Mouse (Mus musculus): ENCODE measurements around the gene Nedd8. TPM values are rescaled to one million over a fixed set of nuclear protein-coding genes. Genes with fewer than 3 reads are reported as not detected.
A peak's percentile ranks its signal among the peaks of the same experiment; 100 is the strongest.

Nedd8 gene
- polyA plus RNA-seq, 1 experiment: 142 TPM

DNA sequence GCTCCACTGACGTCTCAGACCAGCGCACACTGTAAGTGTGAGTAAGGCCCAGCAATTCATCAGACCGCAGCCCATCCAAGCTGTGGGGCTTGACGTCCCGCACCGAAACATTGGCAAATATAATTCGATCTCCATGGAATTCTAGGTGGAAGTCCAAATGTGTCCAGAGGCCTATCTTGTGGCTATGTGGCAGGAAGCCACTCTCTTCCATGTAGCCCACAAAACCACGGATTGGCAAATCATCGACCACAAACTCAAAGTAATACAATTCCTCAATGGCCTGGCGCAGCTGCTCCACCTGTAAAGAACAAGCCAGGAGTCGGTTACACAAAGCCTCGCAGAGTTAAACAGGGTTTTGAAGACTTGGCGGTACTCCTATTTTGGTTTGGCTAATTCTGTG, 30.6 kb downstream of the Nedd8 start:
- TF ChIP-seq GATA1 (IDR thresholded peaks at IDR 0.05; ENCODE audit: low read length): no peak

DNA sequence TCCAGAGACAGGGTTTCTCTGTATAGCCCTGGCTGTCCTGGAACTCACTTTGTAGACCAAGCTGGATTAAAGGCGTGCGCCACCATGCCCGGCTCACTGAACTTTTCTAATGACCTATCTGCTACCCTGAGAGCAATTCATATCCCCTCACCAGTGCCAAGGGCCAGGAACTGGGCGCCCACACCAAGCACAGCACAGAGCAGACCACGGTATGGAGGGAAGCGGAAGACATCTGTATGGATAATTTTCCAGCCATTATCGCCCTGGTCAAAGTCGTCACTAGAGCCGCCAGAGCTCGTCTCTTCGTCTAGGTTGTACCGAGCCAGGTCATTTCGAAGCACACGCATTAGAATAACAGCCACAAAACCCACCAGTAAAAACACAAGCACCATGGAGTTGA, 31.1 kb downstream of the Nedd8 start:
- no peak for TF ChIP-seq GATA1 (IDR thresholded peaks at IDR 0.05; ENCODE audit: low read length)

DNA sequence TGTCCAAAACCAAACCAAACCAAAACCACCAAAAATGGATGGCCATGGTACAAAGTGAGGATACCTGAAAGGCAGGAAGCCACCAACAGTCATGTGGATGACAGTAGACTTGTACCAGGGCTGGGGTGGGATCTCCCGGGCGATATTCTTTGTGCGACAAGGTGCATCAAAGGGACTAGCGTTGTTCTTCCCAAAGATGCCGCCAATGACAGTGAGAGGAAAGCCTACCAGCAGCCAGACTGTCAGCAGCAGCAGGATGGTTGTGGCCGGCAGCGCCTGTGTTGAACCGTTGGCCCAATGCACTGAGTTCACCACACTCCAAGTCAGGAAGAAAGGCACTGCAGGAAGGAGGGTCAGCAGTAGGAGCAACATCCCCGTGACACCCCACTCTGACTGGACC, 34.1 kb downstream of the Nedd8 start, which contains the start of gene Gm49378:
Gene Gm49378 (minus strand): TSS at position 101 of the 400 bp plus-strand sequence.
- no peak for TF ChIP-seq GATA1 (IDR thresholded peaks at IDR 0.05; ENCODE audit: low read length)

DNA sequence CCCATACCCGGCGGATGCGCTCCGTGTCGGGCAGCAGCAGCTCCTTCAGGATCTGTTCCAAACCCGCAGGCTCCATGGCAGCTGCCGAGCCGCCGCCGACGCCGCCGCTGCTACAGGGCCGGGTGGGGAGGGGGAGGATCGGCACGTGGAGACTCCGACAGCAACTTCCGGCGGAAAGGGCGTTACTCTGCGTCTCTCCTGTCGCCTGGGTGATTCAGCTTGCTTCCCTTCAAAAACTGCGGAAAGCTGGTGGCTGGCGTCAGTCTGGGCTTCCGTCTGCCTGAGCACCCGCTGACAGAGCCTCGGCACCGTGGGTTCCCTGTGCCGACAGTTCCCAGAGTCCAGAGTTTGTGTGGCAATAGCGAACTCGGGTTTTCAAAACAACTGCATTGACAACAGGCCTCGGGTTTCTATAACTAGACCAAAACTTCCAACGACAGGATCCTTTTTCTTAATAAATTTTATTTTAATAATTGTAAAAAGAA, 36.4 kb downstream of the Nedd8 start, which contains the start of gene Ipo4:
Gene Ipo4 (minus strand): TSS at position 435 of the 485 bp plus-strand sequence.
- TF ChIP-seq GATA1 (IDR thresholded peaks at IDR 0.05; ENCODE audit: low read length): no peak

DNA sequence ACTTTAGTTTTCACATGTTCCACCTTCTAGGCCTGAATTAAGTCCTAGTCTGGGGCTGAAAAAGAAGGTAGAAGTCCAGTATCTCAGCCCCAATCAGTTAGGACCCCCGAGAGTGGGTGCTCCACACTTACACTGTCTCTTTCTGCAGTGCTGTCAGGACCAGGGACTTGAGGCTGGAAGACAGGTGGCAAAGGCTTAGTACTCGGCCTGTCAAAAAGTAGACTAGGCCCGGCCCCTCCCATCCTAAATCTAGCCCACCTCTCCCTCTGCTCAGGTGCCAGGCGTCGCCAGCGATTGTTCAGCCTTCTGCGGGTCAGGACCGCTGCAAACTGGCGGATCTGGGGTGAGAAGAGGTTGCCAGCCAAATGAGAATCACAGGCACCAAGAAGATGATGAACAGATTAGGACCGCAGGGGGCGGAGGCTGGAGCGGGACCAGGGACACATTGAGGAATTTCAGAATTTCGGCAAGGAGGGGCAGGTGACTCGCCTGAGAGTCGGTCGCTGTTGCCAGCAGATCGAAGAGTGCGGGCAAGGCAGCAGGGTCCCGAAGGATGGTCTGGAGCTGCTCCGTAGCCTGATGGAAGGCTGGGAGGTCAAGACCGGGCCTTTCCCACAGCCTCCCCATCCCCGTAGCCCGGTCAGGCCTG, 36.9 kb downstream of the Nedd8 start:
- TF ChIP-seq GATA1 (IDR thresholded peaks at IDR 0.05; ENCODE audit: low read length): no peak

DNA sequence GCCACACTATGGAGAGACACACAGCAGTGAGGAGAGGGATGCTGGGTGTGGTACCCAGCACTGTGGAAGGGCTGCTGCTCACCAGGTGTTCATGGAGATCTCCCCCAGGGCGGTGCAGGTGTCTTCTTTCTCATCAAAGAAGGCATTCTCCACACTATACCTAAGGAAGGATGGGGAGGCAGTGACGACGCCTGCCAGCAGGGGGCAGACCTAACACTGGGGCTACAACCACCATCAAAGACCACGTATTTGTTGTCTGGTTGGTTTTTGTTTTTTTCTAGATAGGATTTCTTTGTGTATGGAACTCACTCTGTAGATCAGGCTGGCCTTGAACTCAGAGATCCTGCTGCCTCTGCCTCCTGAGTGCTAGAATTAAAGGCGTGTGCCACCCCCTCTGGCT, 42.6 kb downstream of the Nedd8 start:
- TF ChIP-seq GATA1 (IDR thresholded peaks at IDR 0.05; ENCODE audit: low read length): no peak

DNA sequence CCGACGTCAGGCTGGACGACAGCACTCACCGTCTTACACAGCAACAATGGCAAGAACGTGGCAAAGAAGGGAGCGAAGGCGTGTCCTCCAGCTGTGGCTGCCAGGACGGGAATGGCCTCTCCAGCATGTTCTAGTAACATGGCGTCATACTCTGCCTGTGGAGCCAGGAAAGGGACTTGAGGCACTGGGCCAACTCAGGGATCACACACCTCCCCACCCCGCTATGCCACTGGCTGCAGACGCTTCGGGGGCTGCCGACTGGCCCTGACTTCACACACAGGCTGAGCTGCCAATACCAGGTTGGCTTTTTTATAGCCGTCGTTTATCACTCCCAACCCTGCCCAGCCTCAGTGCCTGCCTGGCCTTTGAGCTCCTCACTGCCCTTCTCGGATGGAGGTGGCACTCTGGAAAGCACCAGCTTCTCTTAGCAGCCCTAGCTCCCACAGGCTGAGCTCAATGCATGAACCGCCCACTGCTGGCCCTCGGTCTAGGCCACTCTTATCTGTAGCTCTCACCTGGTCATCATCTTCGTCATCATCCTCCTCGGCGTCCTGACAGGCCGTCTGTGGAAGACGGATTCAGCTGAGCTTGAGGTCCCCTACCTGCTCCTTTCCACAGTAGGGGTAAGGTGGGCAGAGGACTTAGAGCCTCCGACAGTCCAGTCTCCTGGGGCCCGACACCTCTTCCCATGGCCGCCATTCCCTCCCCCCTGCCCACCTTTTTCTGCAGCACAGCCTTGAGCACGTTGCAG, 43.7 kb downstream of the Nedd8 start:
- TF ChIP-seq GATA1 (IDR thresholded peaks at IDR 0.05; ENCODE audit: low read length): no peak

DNA sequence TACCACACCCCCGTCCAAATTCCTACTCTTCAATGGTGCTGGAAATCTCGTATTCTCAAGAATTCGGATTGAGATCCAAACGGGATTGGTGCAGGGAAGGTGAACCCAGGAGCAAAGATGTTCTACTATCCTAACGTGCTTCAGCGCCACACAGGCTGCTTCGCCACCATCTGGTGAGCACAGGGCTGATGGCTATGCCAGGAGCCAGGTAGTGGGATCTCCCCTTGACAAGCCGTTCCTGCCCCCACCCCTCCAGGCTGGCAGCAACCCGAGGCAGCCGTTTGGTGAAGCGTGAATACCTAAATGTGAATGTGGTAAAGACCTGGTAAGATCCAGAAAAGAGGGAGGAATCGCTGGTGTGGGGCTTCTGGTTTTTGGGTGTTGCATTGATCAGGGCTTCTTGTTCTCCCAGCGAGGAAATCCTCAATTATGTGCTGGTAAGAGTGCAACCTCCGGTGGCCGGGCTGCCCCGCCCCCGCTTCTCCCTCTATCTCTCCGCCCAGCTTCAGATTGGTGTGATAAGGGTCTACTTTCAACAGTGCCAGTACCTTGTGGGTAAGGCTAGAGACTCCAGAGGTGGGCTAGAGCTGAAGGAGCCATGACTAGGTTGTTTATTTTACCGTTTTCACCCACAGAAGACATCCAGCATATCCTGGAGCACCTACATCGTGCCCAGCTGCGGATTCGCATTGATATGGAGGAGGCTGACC, 53.3 kb downstream of the Nedd8 start:
- TF ChIP-seq GATA1 (IDR thresholded peaks at IDR 0.05; ENCODE audit: low read length): peak; percentile 60

- TF ChIP-seq GATA1 (IDR thresholded peaks at IDR 0.05; ENCODE audit: low read length): no peak
Measured at GRCm38 (mm10) chr14:55617822-55618221, 54.1 kb downstream of the Nedd8 start, which contains the start of gene Rec8. TSS of gene Rec8 (plus strand) at chr14:55618037.

- no peak for TF ChIP-seq GATA1 (IDR thresholded peaks at IDR 0.05; ENCODE audit: low read length)
Measured at GRCm38 (mm10) chr14:55616844-55617243, 55.1 kb downstream of the Nedd8 start.

DNA sequence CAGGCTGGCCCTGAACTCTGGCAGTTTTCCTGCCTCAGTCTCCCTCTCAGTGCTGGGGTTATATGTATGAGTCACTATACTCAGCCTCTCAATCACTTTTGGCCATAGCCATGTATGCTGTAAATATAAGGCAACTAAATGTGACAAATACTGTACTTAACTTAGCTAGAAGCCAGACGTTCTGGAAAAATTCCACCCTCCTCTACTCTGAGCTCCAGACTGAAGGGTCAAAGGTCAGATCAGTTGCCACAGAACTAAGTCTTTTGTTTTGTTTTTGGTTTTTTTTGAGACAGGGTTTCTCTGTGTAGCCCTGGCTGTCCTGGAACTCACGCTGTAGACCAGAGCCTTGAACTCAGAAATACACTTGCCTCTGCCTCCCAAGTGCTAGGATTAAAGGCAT, 56.0 kb downstream of the Nedd8 start:
- no peak for TF ChIP-seq GATA1 (IDR thresholded peaks at IDR 0.05; ENCODE audit: low read length)

DNA sequence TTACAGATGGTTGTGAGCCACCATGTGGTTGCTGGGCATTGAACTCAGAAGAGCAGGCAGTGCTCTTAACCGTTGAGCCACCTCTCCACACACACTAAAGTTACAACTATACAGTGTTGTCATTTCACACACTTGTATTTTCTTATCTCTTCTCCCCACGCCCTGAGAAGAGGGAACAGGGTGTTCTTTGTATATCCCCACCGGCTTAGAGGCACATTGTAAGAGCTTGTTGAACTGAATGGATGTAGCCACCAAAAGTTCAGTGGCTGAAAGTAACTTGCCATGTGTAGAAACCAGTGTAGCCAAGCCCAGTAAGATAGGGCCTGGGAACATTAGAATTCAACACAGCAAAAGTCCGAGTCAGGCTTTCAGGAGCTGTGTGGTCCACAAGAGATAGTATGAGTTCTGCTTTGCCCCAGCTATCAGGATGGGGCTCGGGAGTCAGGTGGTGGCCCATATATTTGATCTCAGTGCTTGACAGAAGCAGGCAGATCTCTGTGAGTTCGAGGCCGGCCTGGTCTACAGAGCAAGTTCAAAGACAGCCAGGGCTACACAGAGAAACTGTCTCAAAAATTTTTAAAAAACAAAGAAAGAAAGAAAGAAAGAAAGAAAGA, 57.3 kb downstream of the Nedd8 start:
- TF ChIP-seq GATA1 (IDR thresholded peaks at IDR 0.05; ENCODE audit: low read length): no peak

- TF ChIP-seq GATA1 (IDR thresholded peaks at IDR 0.05; ENCODE audit: low read length): no peak
Measured at GRCm38 (mm10) chr14:55613346-55613745, 58.6 kb downstream of the Nedd8 start.

Other genes starting within 250 kb of the Nedd8 start
- 70.2 and 97.5 TPM in 2 replicates for gene Dhrs4, start 193.4 kb downstream of the Nedd8 start, polyA plus RNA-seq (2012)
- gene Carmil3, start 181.5 kb downstream of the Nedd8 start, polyA plus RNA-seq (2012): 5.7 and 6.3 TPM in 2 replicates
- 0.09 TPM in 1 of 2 replicates, not detected in the other for gene Cpne6, start 161.7 kb downstream of the Nedd8 start, polyA plus RNA-seq (2012)
- not detected in 2 replicates for gene Nrl, start 147.1 kb downstream of the Nedd8 start, polyA plus RNA-seq (2012)
- gene Pck2, start 131.9 kb downstream of the Nedd8 start, polyA plus RNA-seq (2012): 36.2 and 48.8 TPM in 2 replicates
- gene Dcaf11, start 112.1 kb downstream of the Nedd8 start, polyA plus RNA-seq (2012): 39.9 and 43.0 TPM in 2 replicates
- 0.41 TPM in 1 of 2 replicates, not detected in the other for gene A730061H03Rik, start 111.7 kb downstream of the Nedd8 start, polyA plus RNA-seq (2012)
- gene Fitm1, start 96.5 kb downstream of the Nedd8 start, polyA plus RNA-seq (2012): not detected in 2 replicates
- gene Psme1, start 94.0 kb downstream of the Nedd8 start, polyA plus RNA-seq (2012): 110 and 154 TPM in 2 replicates
- 21.8 and 22.3 TPM in 2 replicates for gene Emc9, start 86.8 kb downstream of the Nedd8 start, polyA plus RNA-seq (2012)
- 36.7 and 49.5 TPM in 2 replicates for gene Psme2, start 81.0 kb downstream of the Nedd8 start, polyA plus RNA-seq (2012)
- 27.7 and 31.5 TPM in 2 replicates for gene Rnf31, start 80.4 kb downstream of the Nedd8 start, polyA plus RNA-seq (2012)
- 18.0 and 38.7 TPM in 2 replicates for gene Irf9, start 68.6 kb downstream of the Nedd8 start, polyA plus RNA-seq (2012)
- 51.2 and 93.7 TPM in 2 replicates for gene Rec8, start 54.1 kb downstream of the Nedd8 start, polyA plus RNA-seq (2012)
- gene Ipo4, start 36.2 kb downstream of the Nedd8 start, polyA plus RNA-seq (2012): 50.5 and 123 TPM in 2 replicates
- gene Gm49378, start 34.2 kb downstream of the Nedd8 start, polyA plus RNA-seq (2012): 3.7 TPM in 1 of 2 replicates, not detected in the other
- 14.7 and 17.9 TPM in 2 replicates for gene Tm9sf1, start 28.3 kb downstream of the Nedd8 start, polyA plus RNA-seq (2012)
- 0.24 TPM in 2 replicates for gene Tssk4, start 21.9 kb downstream of the Nedd8 start, polyA plus RNA-seq (2012)
- 13.0 and 22.6 TPM in 2 replicates for gene Mdp1, start 11.6 kb downstream of the Nedd8 start, polyA plus RNA-seq (2012)
- gene Gmpr2, start 183 bp downstream of the Nedd8 start, polyA plus RNA-seq (2012): 24.5 and 33.3 TPM in 2 replicates
- 44.5 and 52.2 TPM in 2 replicates for gene Tinf2, start 9.7 kb upstream of the Nedd8 start, polyA plus RNA-seq (2012)
- 7.5 and 9.0 TPM in 2 replicates for gene Tgm1, start 41.8 kb upstream of the Nedd8 start, polyA plus RNA-seq (2012)
- 19.2 and 26.8 TPM in 2 replicates for gene Rabggta, start 50.1 kb upstream of the Nedd8 start, polyA plus RNA-seq (2012)
- gene Dhrs1, start 73.6 kb upstream of the Nedd8 start, polyA plus RNA-seq (2012): 2.0 and 3.8 TPM in 2 replicates
- 49.1 and 80.2 TPM in 2 replicates for gene Nop9, start 73.6 kb upstream of the Nedd8 start, polyA plus RNA-seq (2012)
- not detected in 2 replicates for gene Cideb, start 86.3 kb upstream of the Nedd8 start, polyA plus RNA-seq (2012)
- gene Ltb4r2, start 89.3 kb upstream of the Nedd8 start, polyA plus RNA-seq (2012): not detected in 2 replicates
- 0.21 TPM in 1 of 2 replicates, not detected in the other for gene Ltb4r1, start 93.8 kb upstream of the Nedd8 start, polyA plus RNA-seq (2012)
- gene Adcy4, start 112.0 kb upstream of the Nedd8 start, polyA plus RNA-seq (2012): 0.01 and 0.06 TPM in 2 replicates
- gene Ripk3, start 116.7 kb upstream of the Nedd8 start, polyA plus RNA-seq (2012): 0.28 and 0.29 TPM in 2 replicates
- 0.04 TPM in 1 of 2 replicates, not detected in the other for gene Nfatc4, start 151.0 kb upstream of the Nedd8 start, polyA plus RNA-seq (2012)
- 0.05 and 0.06 TPM in 2 replicates for gene Nynrin, start 181.9 kb upstream of the Nedd8 start, polyA plus RNA-seq (2012)
- gene Cbln3, start 212.3 kb upstream of the Nedd8 start, polyA plus RNA-seq (2012): 0.08 and 0.09 TPM in 2 replicates
- gene Khnyn, start 212.8 kb upstream of the Nedd8 start, polyA plus RNA-seq (2012): 15.0 and 15.8 TPM in 2 replicates
- not detected in 2 replicates for gene Sdr39u1, start 228.2 kb upstream of the Nedd8 start, polyA plus RNA-seq (2012)

All from G1E-ER4 (cell line).